Mouse (Mus musculus) adrenal gland, postnatal 14 days (tissue): ENCODE measurements around the gene Cnbd2. TPM values are rescaled to one million over a fixed set of nuclear protein-coding genes. Genes with fewer than 3 reads are reported as not detected.
"Not testable (repeated sequence)": the region's sequence is repeated elsewhere in the genome, so short reads cannot be mapped to it uniquely, and the experiment has no call there.

Experiments used
- DNase-seq: peaks from one replicate; pipeline ENCODE4 v3.0.0; 2021; ENCODE audit warnings: mixed read lengths
- total RNA-seq: library from RNA; stranded (reverse); gene quantifications from 2 replicates; pipeline ENCODE4 v1.2.3, GENCODE M21; 2021

Cnbd2 gene
- total RNA-seq, 1 experiment from 2014 or later, result 1.5 TPM

- DNase-seq, result peak; percentile 88
Measured at GRCm38 (mm10) chr2:156392461-156393154, 80.5 kb downstream of the Cnbd2 start.

GRCm38 (mm10) chr2:156393155-156393828, 81.2 kb downstream of the Cnbd2 start:
- no peak for DNase-seq

GRCm38 (mm10) chr2:156394282-156394681, 82.2 kb downstream of the Cnbd2 start:
- no peak for DNase-seq

- DNase-seq, result no peak
Measured at GRCm38 (mm10) chr2:156396096-156396495, 84.0 kb downstream of the Cnbd2 start.

- no peak for DNase-seq
Measured at GRCm38 (mm10) chr2:156397988-156398387, 85.9 kb downstream of the Cnbd2 start.

- no peak for DNase-seq
Measured at GRCm38 (mm10) chr2:156399485-156399884, 87.4 kb downstream of the Cnbd2 start.

- DNase-seq, result peak; percentile 66
Measured at GRCm38 (mm10) chr2:156401331-156401730, 89.2 kb downstream of the Cnbd2 start.

- DNase-seq, result no peak
Measured at GRCm38 (mm10) chr2:156402036-156402435, 89.9 kb downstream of the Cnbd2 start.

- DNase-seq, result no peak
Measured at GRCm38 (mm10) chr2:156406987-156407386, 94.9 kb downstream of the Cnbd2 start.

GRCm38 (mm10) chr2:156408168-156408567, 96.1 kb downstream of the Cnbd2 start:
- no peak for DNase-seq

GRCm38 (mm10) chr2:156411348-156411747, 99.2 kb downstream of the Cnbd2 start:
- not testable (repeated sequence) for DNase-seq

- DNase-seq, result peak; percentile 62
Measured at GRCm38 (mm10) chr2:156414996-156415395, 102.9 kb downstream of the Cnbd2 start.

GRCm38 (mm10) chr2:156415674-156416073, 103.6 kb downstream of the Cnbd2 start:
- DNase-seq, result peak; percentile 54

GRCm38 (mm10) chr2:156417194-156417593, 105.1 kb downstream of the Cnbd2 start:
- DNase-seq, result no peak

GRCm38 (mm10) chr2:156418467-156418866, 106.4 kb downstream of the Cnbd2 start:
- DNase-seq, result no peak

- no peak for DNase-seq
Measured at GRCm38 (mm10) chr2:156420327-156420693, 108.2 kb downstream of the Cnbd2 start.

- peak; percentile 87 for DNase-seq
Measured at GRCm38 (mm10) chr2:156420694-156421380, 108.7 kb downstream of the Cnbd2 start, which contains the start of gene Epb41l1. TSS of gene Epb41l1 (plus strand) at chr2:156420909.

GRCm38 (mm10) chr2:156421381-156422110, 109.4 kb downstream of the Cnbd2 start:
- DNase-seq, result peak; percentile 65

- no peak for DNase-seq
Measured at GRCm38 (mm10) chr2:156422631-156423030, 110.5 kb downstream of the Cnbd2 start.

GRCm38 (mm10) chr2:156423672-156424071, 111.6 kb downstream of the Cnbd2 start:
- DNase-seq, result no peak
